Mouse (Mus musculus) embryonic facial prominence, embryonic 12.5 days (tissue): ENCODE data around the gene Maml3. TPM values are rescaled to one million over a fixed set of nuclear protein-coding genes. Genes with fewer than 3 reads are reported as not detected.
A peak's percentile ranks its signal among the peaks of the same experiment; 100 is the strongest.

ENCODE experiments used
- ATAC-seq: fragments of 200-750 bp; cut with Nextera tagmentation; 2 replicates; pipeline ENCODE4 v1.8.0; 2017; ENCODE audit not compliant: insufficient number of reproducible peaks, insufficient read depth, low FRiP score, low TSS enrichment
- H3K27ac ChIP-seq: fragments of 300-500 bp; sonication (generic); 2 replicates; pipeline ENCODE4 v1.5.1; 2016; ENCODE audit warnings: mild to moderate bottlenecking
- H3K27me3 ChIP-seq: fragments of 300-500 bp; sonication (generic); 2 replicates; pipeline ENCODE4 v1.6.1; 2016; ENCODE audit warnings: mild to moderate bottlenecking, moderate library complexity
- H3K36me3 ChIP-seq: fragments of 300-500 bp; sonication (generic); 2 replicates; pipeline ENCODE4 v1.6.1; 2016; ENCODE audit warnings: mild to moderate bottlenecking
- H3K4me1 ChIP-seq: fragments of 300-500 bp; sonication (generic); 2 replicates; pipeline ENCODE4 v1.6.1; 2016
- H3K4me2 ChIP-seq: fragments of 300-500 bp; sonication (generic); replicated peaks from 2 replicates; pipeline ENCODE4 v1.6.1; 2016; ENCODE audit warnings: mild to moderate bottlenecking, moderate library complexity
- H3K4me3 ChIP-seq: fragments of 300-500 bp; sonication (generic); 2 replicates; pipeline ENCODE4 v1.5.1; 2016; ENCODE audit warnings: mild to moderate bottlenecking
- H3K9ac ChIP-seq: fragments of 300-500 bp; sonication (generic); 2 replicates; pipeline ENCODE4 v1.6.1; 2016; ENCODE audit warnings: mild to moderate bottlenecking, moderate library complexity
- H3K9me3 ChIP-seq: fragments of 300-500 bp; sonication (generic); 2 replicates; pipeline ENCODE4 v1.6.1; 2016; ENCODE audit warnings: mild to moderate bottlenecking, moderate library complexity
- WGBS: fragments of 180-500 bp; shearing (Covaris S2); methylation state at CpG from one replicate; pipeline ENCODE4 v1.1.7; 2016; 5-methylcytosine and 5-hydroxymethylcytosine counted together
- polyA plus RNA-seq: library from polyadenylated mRNA; unstranded; fragments of >200 nt; fragmentation: Nextera tagmentation; extraction: Ambion mirVana; gene quantifications from 2 replicates; pipeline ENCODE4 v1.2.1, GENCODE M21; 2016

The Maml3 gene
- polyA plus RNA-seq, 1 experiment from 2014 or later, result 6.4 TPM

- H3K4me2 ChIP-seq, result no peak overlapping the region
- 0 out of 2 replicates have a peak overlapping the region, but pooled peaks have one; percentile 20 for H3K9ac ChIP-seq
- no peak overlapping the region for H3K4me3 ChIP-seq
- no peaks in the 10 kb centered on the region for H3K9me3 ChIP-seq
- whole genome bisulfite sequencing, result 30% methylated on average over 3 of the region's 3 CpGs
- ATAC-seq, result no peak
- H3K27me3 ChIP-seq, result no peaks in the 10 kb centered on the region
- no peaks in the 10 kb centered on the region for H3K36me3 ChIP-seq
- H3K4me1 ChIP-seq, result peaks cover 25% of the 10 kb centered on the region
- H3K27ac ChIP-seq, result 0 out of 2 replicates have a peak overlapping the region, but pooled peaks have one; percentile 13
These were observed 139.9 kb downstream of the Maml3 start for GRCm38 (mm10) chr3:51965008-51965407.

- Histone ChIP-seq H3K4me1 (peaks cover 25% of the 10 kb centered on the region), H3K9me3 (no peaks in the 10 kb centered on the region), H3K27ac (0 out of 2 replicates have a peak overlapping the region, but pooled peaks have one; percentile 26), H3K4me2 (no peak overlapping the region), H3K36me3 (no peaks in the 10 kb centered on the region), H3K9ac (peak overlapping the region; percentile 0; the same call in 1 of the 2 replicates), H3K4me3 (no peak overlapping the region), H3K27me3 (no peaks in the 10 kb centered on the region)
- WGBS, result 21% methylated on average over 4 of the region's 4 CpGs
- ATAC-seq, result peak; percentile 74; the same call in 1 of the 2 replicates
These were observed 140.8 kb downstream of the Maml3 start for GRCm38 (mm10) chr3:51963891-51964593.

GRCm38 (mm10) chr3:51963151-51963791 lies 141.6 kb downstream of the Maml3 start:
- 73% methylated on average over 9 of the region's 9 CpGs for WGBS
- no peak overlapping the region for H3K27ac ChIP-seq
- H3K4me3 ChIP-seq, result no peak overlapping the region
- no peaks in the 10 kb centered on the region for H3K36me3 ChIP-seq
- H3K9me3 ChIP-seq, result no peaks in the 10 kb centered on the region
- no peak overlapping the region for H3K9ac ChIP-seq
- H3K4me1 ChIP-seq, result peaks cover 25% of the 10 kb centered on the region
- H3K27me3 ChIP-seq, result no peaks in the 10 kb centered on the region
- no peak overlapping the region for H3K4me2 ChIP-seq
- no peak for ATAC-seq

GRCm38 (mm10) chr3:51958751-51959150 lies 146.1 kb downstream of the Maml3 start:
- ATAC-seq, result no peak

GRCm38 (mm10) chr3:51954441-51954840 lies 150.4 kb downstream of the Maml3 start:
- Histone ChIP-seq H3K4me1 (peaks cover 4% of the 10 kb centered on the region; the same call in 1 of the 2 replicates), H3K27ac (no peak overlapping the region), H3K9ac (no peak overlapping the region), H3K9me3 (no peaks in the 10 kb centered on the region), H3K4me3 (no peak overlapping the region), H3K36me3 (no peaks in the 10 kb centered on the region), H3K4me2 (no peak overlapping the region), H3K27me3 (no peaks in the 10 kb centered on the region)
- WGBS, result 70% methylated on average over 4 of the region's 4 CpGs
- no peak for ATAC-seq

More at GRCm38 (mm10) chr3:51958751-51959150, 146.1 kb downstream of the Maml3 start:
- Histone ChIP-seq H3K4me3 (no peak overlapping the region), H3K4me1 (0 out of 2 replicates have a peak, but pooled peaks cover 4% of the 10 kb centered on the region), H3K27ac (no peak overlapping the region), H3K9me3 (no peaks in the 10 kb centered on the region), H3K4me2 (no peak overlapping the region), H3K36me3 (no peaks in the 10 kb centered on the region), H3K9ac (no peak overlapping the region), H3K27me3 (no peaks in the 10 kb centered on the region)
- WGBS, result 89% methylated on average over 2 of the region's 2 CpGs

GRCm38 (mm10) chr3:51953927-51954326 lies 150.9 kb downstream of the Maml3 start:
- WGBS, result 85% methylated on average over 11 of the region's 11 CpGs
- no peak overlapping the region for H3K4me3 ChIP-seq
- H3K4me2 ChIP-seq, result no peak overlapping the region
- no peaks in the 10 kb centered on the region for H3K27me3 ChIP-seq
- no peaks in the 10 kb centered on the region for H3K36me3 ChIP-seq
- H3K9ac ChIP-seq, result no peak overlapping the region
- no peak for ATAC-seq
- peaks cover 4% of the 10 kb centered on the region; the same call in 1 of the 2 replicates for H3K4me1 ChIP-seq
- H3K27ac ChIP-seq, result no peak overlapping the region
- no peaks in the 10 kb centered on the region for H3K9me3 ChIP-seq

GRCm38 (mm10) chr3:51952728-51953623 lies 151.9 kb downstream of the Maml3 start:
- Histone ChIP-seq H3K4me2 (no peak overlapping the region), H3K9ac (no peak overlapping the region)
- WGBS, result 78% methylated on average over 33 of the region's 33 CpGs

GRCm38 (mm10) chr3:51952267-51952666 lies 152.6 kb downstream of the Maml3 start:
- H3K27me3 ChIP-seq, result no peaks in the 10 kb centered on the region
- no peak overlapping the region for H3K4me2 ChIP-seq
- H3K27ac ChIP-seq, result no peak overlapping the region
- no peaks in the 10 kb centered on the region for H3K9me3 ChIP-seq
- WGBS, result 85% methylated on average over 9 of the region's 9 CpGs
- H3K36me3 ChIP-seq, result no peaks in the 10 kb centered on the region
- ATAC-seq, result no peak
- H3K4me1 ChIP-seq, result peaks cover 4% of the 10 kb centered on the region; the same call in 1 of the 2 replicates
- no peak overlapping the region for H3K4me3 ChIP-seq
- no peak overlapping the region for H3K9ac ChIP-seq

More at GRCm38 (mm10) chr3:51952728-51953623, 151.9 kb downstream of the Maml3 start:
- ATAC-seq, result no peak
- Histone ChIP-seq H3K27me3 (no peaks in the 10 kb centered on the region), H3K4me3 (no peak overlapping the region), H3K4me1 (peaks cover 4% of the 10 kb centered on the region; the same call in 1 of the 2 replicates), H3K9me3 (no peaks in the 10 kb centered on the region), H3K36me3 (no peaks in the 10 kb centered on the region), H3K27ac (no peak overlapping the region)

GRCm38 (mm10) chr3:51949651-51950050 lies 155.2 kb downstream of the Maml3 start:
- Histone ChIP-seq H3K36me3 (no peaks in the 10 kb centered on the region), H3K4me1 (peaks cover 12% of the 10 kb centered on the region; the same call in 1 of the 2 replicates), H3K9me3 (no peaks in the 10 kb centered on the region), H3K27me3 (no peaks in the 10 kb centered on the region), H3K9ac (no peak overlapping the region), H3K4me2 (no peak overlapping the region), H3K4me3 (no peak overlapping the region), H3K27ac (no peak overlapping the region)
- no peak for ATAC-seq
- WGBS, result 86% methylated on average over 8 of the region's 8 CpGs

GRCm38 (mm10) chr3:51947168-51947567 lies 157.7 kb downstream of the Maml3 start:
- Histone ChIP-seq H3K9ac (no peak overlapping the region), H3K27ac (no peak overlapping the region)

GRCm38 (mm10) chr3:51943642-51944041 lies 161.2 kb downstream of the Maml3 start:
- H3K4me3 ChIP-seq, result no peak overlapping the region
- H3K9me3 ChIP-seq, result no peaks in the 10 kb centered on the region
- 79% methylated on average over 8 of the region's 8 CpGs for WGBS
- H3K27me3 ChIP-seq, result no peaks in the 10 kb centered on the region
- no peak overlapping the region for H3K9ac ChIP-seq
- no peak for ATAC-seq
- H3K36me3 ChIP-seq, result no peaks in the 10 kb centered on the region
- no peak overlapping the region for H3K4me2 ChIP-seq
- no peak overlapping the region for H3K27ac ChIP-seq
- peaks cover 8% of the 10 kb centered on the region; the same call in 1 of the 2 replicates for H3K4me1 ChIP-seq

More at GRCm38 (mm10) chr3:51947168-51947567, 157.7 kb downstream of the Maml3 start:
- no peaks in the 10 kb centered on the region for H3K36me3 ChIP-seq
- no peak for ATAC-seq
- peaks cover 8% of the 10 kb centered on the region; the same call in 1 of the 2 replicates for H3K4me1 ChIP-seq
- WGBS, result 87% methylated on average over 3 of the region's 3 CpGs
- no peak overlapping the region for H3K4me3 ChIP-seq
- H3K9me3 ChIP-seq, result no peaks in the 10 kb centered on the region
- no peak overlapping the region for H3K4me2 ChIP-seq
- no peaks in the 10 kb centered on the region for H3K27me3 ChIP-seq
